Mouse (Mus musculus): ENCODE data around the gene Tmcc1. TPM values are rescaled to one million over a fixed set of nuclear protein-coding genes. Genes with fewer than 3 reads are reported as not detected.
"Not testable (repeated sequence)": the region's sequence is repeated elsewhere in the genome, so short reads cannot be mapped to it uniquely, and the experiment has no call there.

Gene Tmcc1
- polyA plus RNA-seq, 1 experiment from 2014 or later = 4.0 TPM

GRCm38 (mm10) chr6:116189417-116189816 lies 3.9 kb downstream of the Tmcc1 start:
- no peak for DNase-seq

GRCm38 (mm10) chr6:116186485-116186884 lies 6.8 kb downstream of the Tmcc1 start:
- H3K4me2 ChIP-seq (ENCODE audit: low read depth, low read length) = no peak overlapping the region
- no peak overlapping the region for H3K27ac ChIP-seq (ENCODE audit: low read depth)
- no peak for ATAC-seq
- H3K4me1 ChIP-seq (ENCODE audit: insufficient read depth) = peaks cover 10% of the 10 kb centered on the region
- H3K36me3 ChIP-seq (replicated peaks; ENCODE audit: insufficient read depth, low read length) = no peaks in the 10 kb centered on the region
- H3K9me3 ChIP-seq (ENCODE audit: low read length) = no peaks in the 10 kb centered on the region
- TF ChIP-seq EP300 (IDR thresholded peaks at IDR 0.05; ENCODE audit: low read depth) (no peak), CTCF (IDR thresholded peaks at IDR 0.05; ENCODE audit: low read depth) (no peak)
- no peak for DNase-seq
- WGBS (ENCODE audit: insufficient replicate concordance) = 17% methylated on average over 2 of the region's 2 CpGs
- no peaks in the 10 kb centered on the region for H3K27me3 ChIP-seq (ENCODE audit: insufficient read depth, low read length)
- H3K9ac ChIP-seq (replicated peaks) = no peak overlapping the region
- no peak overlapping the region for H3K4me3 ChIP-seq (ENCODE audit: low read depth, low read length)

More at GRCm38 (mm10) chr6:116189417-116189816, 3.9 kb downstream of the Tmcc1 start:
- Histone ChIP-seq H3K27me3 (ENCODE audit: insufficient read depth, low read length) (no peaks in the 10 kb centered on the region), H3K9me3 (ENCODE audit: low read length) (no peaks in the 10 kb centered on the region), H3K9ac (replicated peaks) (no peak overlapping the region), H3K4me2 (ENCODE audit: low read depth, low read length) (no peak overlapping the region), H3K36me3 (replicated peaks; ENCODE audit: insufficient read depth, low read length) (no peaks in the 10 kb centered on the region), H3K4me1 (ENCODE audit: insufficient read depth) (peaks cover 24% of the 10 kb centered on the region), H3K27ac (ENCODE audit: low read depth) (no peak overlapping the region), H3K4me3 (ENCODE audit: low read depth, low read length) (no peak overlapping the region)
- TF ChIP-seq CTCF (IDR thresholded peaks at IDR 0.05; ENCODE audit: low read depth) = no peak
- no peak for TF ChIP-seq EP300 (IDR thresholded peaks at IDR 0.05; ENCODE audit: low read depth)
- ATAC-seq = no peak
- WGBS (ENCODE audit: insufficient replicate concordance) = 25% methylated on average over 1 of the region's 1 CpGs

GRCm38 (mm10) chr6:116183509-116183908 lies 9.8 kb downstream of the Tmcc1 start:
- H3K36me3 ChIP-seq (replicated peaks; ENCODE audit: insufficient read depth, low read length) = no peaks in the 10 kb centered on the region; the same call in 1 of the 2 replicates
- no peak overlapping the region for H3K4me3 ChIP-seq (ENCODE audit: low read depth, low read length)
- no peak overlapping the region for H3K9ac ChIP-seq (replicated peaks)
- WGBS (ENCODE audit: insufficient replicate concordance) = 83% methylated on average over 5 of the region's 5 CpGs
- DNase-seq = no peak
- no peaks in the 10 kb centered on the region for H3K27me3 ChIP-seq (ENCODE audit: insufficient read depth, low read length)
- H3K27ac ChIP-seq (ENCODE audit: low read depth) = no peak overlapping the region
- H3K9me3 ChIP-seq (ENCODE audit: low read length) = no peaks in the 10 kb centered on the region
- no peak for ATAC-seq
- no peak for TF ChIP-seq EP300 (IDR thresholded peaks at IDR 0.05; ENCODE audit: low read depth)
- TF ChIP-seq CTCF (IDR thresholded peaks at IDR 0.05; ENCODE audit: low read depth) = no peak
- no peak overlapping the region for H3K4me2 ChIP-seq (ENCODE audit: low read depth, low read length)
- H3K4me1 ChIP-seq (ENCODE audit: insufficient read depth) = peaks cover 8% of the 10 kb centered on the region

DNA sequence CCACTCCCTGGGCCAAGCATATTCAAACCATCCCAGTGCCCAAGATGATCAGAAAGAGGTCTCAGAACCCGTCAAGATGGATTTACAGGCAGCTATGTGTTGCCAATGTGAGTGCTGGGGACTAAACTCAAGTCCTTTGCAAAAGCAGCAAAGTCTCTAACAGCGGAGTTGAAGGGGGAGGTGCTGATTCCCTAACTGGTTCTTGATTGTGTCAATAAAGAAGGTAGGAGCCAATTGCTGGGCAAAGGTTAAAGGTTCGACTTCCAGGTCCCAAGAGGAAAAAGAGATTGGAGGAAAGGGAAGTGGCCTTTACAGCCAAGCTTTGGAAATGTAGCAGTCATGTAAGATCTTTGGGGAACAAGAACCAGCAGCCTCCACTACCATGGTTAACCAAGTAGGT lies 12.6 kb downstream of the Tmcc1 start:
- TF ChIP-seq CTCF (IDR thresholded peaks at IDR 0.05; ENCODE audit: low read depth) (no peak), EP300 (IDR thresholded peaks at IDR 0.05; ENCODE audit: low read depth) (no peak)
- Histone ChIP-seq H3K9ac (replicated peaks) (no peak overlapping the region), H3K4me1 (ENCODE audit: insufficient read depth) (peaks cover 6% of the 10 kb centered on the region; the same call in 1 of the 2 replicates), H3K4me3 (ENCODE audit: low read depth, low read length) (no peak overlapping the region), H3K9me3 (ENCODE audit: low read length) (no peaks in the 10 kb centered on the region), H3K4me2 (ENCODE audit: low read depth, low read length) (peak overlapping the region; percentile 27; the same call in 1 of the 2 replicates), H3K27me3 (ENCODE audit: insufficient read depth, low read length) (no peaks in the 10 kb centered on the region), H3K27ac (ENCODE audit: low read depth) (peak overlapping the region; percentile 66), H3K36me3 (replicated peaks; ENCODE audit: insufficient read depth, low read length) (no peaks in the 10 kb centered on the region; the same call in 1 of the 2 replicates)
- WGBS (ENCODE audit: insufficient replicate concordance) = 57% methylated on average over 3 of the region's 3 CpGs
- ATAC-seq = peak; percentile 72
- DNase-seq = no peak

DNA sequence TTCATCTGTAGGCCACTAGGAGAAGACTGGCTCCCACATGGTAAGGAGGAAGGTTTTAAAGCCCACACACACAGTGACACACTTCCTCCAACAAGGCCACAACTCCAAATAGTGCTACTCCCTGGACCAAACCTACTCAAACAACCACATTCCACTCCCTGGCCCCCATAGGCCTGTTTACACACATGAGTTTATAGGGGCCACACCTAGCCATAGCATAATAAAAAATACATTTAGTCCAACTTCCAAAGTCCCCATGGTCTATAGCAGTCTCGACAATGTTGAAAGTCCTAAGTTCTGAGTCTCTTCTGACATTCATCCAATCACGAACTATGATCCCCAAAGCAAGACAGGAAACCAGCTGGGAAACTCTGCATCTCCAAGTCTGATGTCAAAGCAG lies 14.9 kb downstream of the Tmcc1 start:
- H3K27ac ChIP-seq (ENCODE audit: low read depth) = no peak overlapping the region

DNA sequence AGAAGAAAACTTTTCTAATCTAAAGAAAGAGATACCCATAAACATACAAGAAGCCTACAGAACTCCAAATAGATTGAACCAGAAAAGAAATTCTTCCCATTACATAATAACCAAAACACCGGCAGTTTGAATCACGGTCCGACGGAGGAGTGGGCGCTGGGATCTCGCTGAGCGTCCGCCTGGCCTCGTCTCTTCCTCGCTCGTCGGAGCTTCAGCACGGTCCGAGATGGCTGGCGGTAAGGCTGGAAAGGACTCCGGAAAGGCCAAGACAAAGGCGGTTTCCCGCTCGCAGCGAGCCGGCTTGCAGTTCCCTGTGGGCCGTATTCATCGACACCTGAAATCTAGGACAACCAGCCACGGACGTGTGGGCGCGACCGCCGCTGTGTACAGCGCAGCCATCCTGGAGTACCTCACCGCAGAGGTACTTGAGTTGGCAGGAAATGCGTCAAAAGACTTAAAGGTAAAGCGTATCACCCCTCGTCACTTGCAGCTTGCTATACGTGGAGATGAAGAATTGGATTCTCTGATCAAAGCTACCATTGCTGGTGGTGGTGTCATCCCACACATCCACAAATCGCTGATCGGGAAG lies 19.7 kb downstream of the Tmcc1 start:
- not testable (repeated sequence) for H3K36me3 ChIP-seq (replicated peaks; ENCODE audit: insufficient read depth, low read length); H3K9me3 ChIP-seq (ENCODE audit: low read length); H3K9ac ChIP-seq (replicated peaks); H3K4me2 ChIP-seq (ENCODE audit: low read depth, low read length); H3K4me1 ChIP-seq (ENCODE audit: insufficient read depth); H3K27ac ChIP-seq (ENCODE audit: low read depth); DNase-seq; ATAC-seq; H3K4me3 ChIP-seq (ENCODE audit: low read depth, low read length); H3K27me3 ChIP-seq (ENCODE audit: insufficient read depth, low read length)
- 78% methylated on average over 34 of the region's 37 CpGs for WGBS (ENCODE audit: insufficient replicate concordance)

More for the DNA sequence above, 14.9 kb downstream of the Tmcc1 start:
- H3K4me1 ChIP-seq (ENCODE audit: insufficient read depth) = peaks cover 6% of the 10 kb centered on the region; the same call in 1 of the 2 replicates
- DNase-seq = no peak
- H3K4me2 ChIP-seq (ENCODE audit: low read depth, low read length) = no peak overlapping the region
- no peaks in the 10 kb centered on the region; the same call in 1 of the 2 replicates for H3K36me3 ChIP-seq (replicated peaks; ENCODE audit: insufficient read depth, low read length)
- no peak for ATAC-seq
- 77% methylated on average over 2 of the region's 2 CpGs for WGBS (ENCODE audit: insufficient replicate concordance)
- TF ChIP-seq EP300 (IDR thresholded peaks at IDR 0.05; ENCODE audit: low read depth) (no peak), CTCF (IDR thresholded peaks at IDR 0.05; ENCODE audit: low read depth) (no peak)
- H3K9me3 ChIP-seq (ENCODE audit: low read length) = no peaks in the 10 kb centered on the region
- no peak overlapping the region for H3K9ac ChIP-seq (replicated peaks)
- no peak overlapping the region for H3K4me3 ChIP-seq (ENCODE audit: low read depth, low read length)
- no peaks in the 10 kb centered on the region for H3K27me3 ChIP-seq (ENCODE audit: insufficient read depth, low read length)

Data from liver, postnatal 0 days (tissue).